Mouse (Mus musculus) brain, embryonic 14.5 days (tissue): ENCODE measurements at regions not wholly inside any gene's neighbourhood (a gene's known extent, or its start where the extent isn't known, plus 50 kb on each side); places are given as distances from the start of the nearest gene placed in this dataset.

ENCODE experiments used
- CTCF ChIP-seq: fragments of 200-500 bp; IDR thresholded peaks from 2 replicates; pipeline ENCODE4 v1.5.1; 2012; ENCODE audit warnings: inconsistent platforms, mild to moderate bottlenecking, moderate library complexity, borderline replicate concordance; ENCODE audit not compliant: insufficient read depth, insufficient read length; ENCODE audit errors: extremely low read depth
- POLR2A ChIP-seq: fragments of 200-500 bp; IDR thresholded peaks from 2 replicates; pipeline ENCODE4 v1.6.1; 2012; ENCODE audit warnings: mild to moderate bottlenecking, inconsistent platforms, borderline replicate concordance; ENCODE audit not compliant: poor library complexity, insufficient read depth, insufficient read length, severe bottlenecking; ENCODE audit errors: extremely low read depth

DNA sequence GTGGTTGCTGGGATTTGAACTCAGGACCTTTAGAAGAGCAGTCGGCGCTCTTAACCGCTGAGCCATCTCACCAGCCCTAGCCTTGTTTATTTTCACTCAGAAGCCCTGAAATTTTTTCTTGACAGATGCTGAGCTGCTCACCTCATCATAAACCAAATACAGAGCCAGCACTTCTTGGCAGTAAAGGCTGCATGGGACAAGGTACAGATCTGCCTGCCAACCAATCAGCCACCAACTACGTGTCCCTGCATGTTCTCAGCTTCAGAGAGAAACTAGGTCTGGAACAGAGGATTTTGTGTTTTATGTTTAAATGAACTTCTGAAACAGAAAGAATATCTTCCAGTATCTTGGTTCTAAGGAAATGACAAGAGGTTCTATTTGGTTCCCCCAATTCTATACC, 365.3 kb downstream of the 9430069I07Rik start:
- TF ChIP-seq POLR2A (no peak), CTCF (no peak)
